Comparison of ENCODE assay signal across 24 mouse cellular contexts in genomic region chr2:126064814-126065213, GRCm38 (mm10). TPM values are rescaled to one million over a fixed set of nuclear protein-coding genes. Genes with fewer than 3 reads are reported as not detected.
A peak's percentile ranks its signal among the peaks of the same experiment; 100 is the strongest.
DNase-seq lines count a peak whose midpoint lies in the region; ATAC-seq lines count a peak whose summit lies in the region.
"Had no signal": no experiment of that assay in that cellular context is flagged by ENCODE, and none has a peak within 500 bp of the region (broad histone marks: within the 10 kb centered on the region; RNA-seq: fewer than 3 reads in every experiment).

No protein-coding gene starts in this region.

- intact Hi-C loops in heart, postnatal 10 days (cut with DNase I): no loop called here

- H3K36me3 ChIP-seq in heart, embryonic 11.5 days (ENCODE audit: control insufficient read depth, insufficient read depth, low read length): no peaks in the 10 kb centered on the region
- no peaks in the 10 kb centered on the region for H3K36me3 ChIP-seq in embryonic facial prominence, embryonic 15.5 days
- H3K36me3 ChIP-seq in midbrain, embryonic 11.5 days (ENCODE audit: control insufficient read depth, insufficient read depth, low read length): no peaks in the 10 kb centered on the region
- H3K36me3 ChIP-seq: forebrain, embryonic 15.5 days; neural tube, embryonic 15.5 days had no signal

- peak overlapping the region; percentile 75 for H3K27ac ChIP-seq in heart, embryonic 11.5 days (ENCODE audit: low read depth, low read length)
- no peak overlapping the region for H3K27ac ChIP-seq in embryonic facial prominence, embryonic 15.5 days (replicated peaks)
- no peak overlapping the region for H3K27ac ChIP-seq in midbrain, embryonic 11.5 days (ENCODE audit: low read depth, low read length)
- H3K27ac ChIP-seq: forebrain, embryonic 15.5 days; hindbrain, embryonic 14.5 days; layer of hippocampus, adult 2 months; neural tube, embryonic 15.5 days had no signal

- ATAC-seq in heart, embryonic 11.5 days (replicated peaks; ENCODE audit: insufficient number of reproducible peaks, low FRiP score, low TSS enrichment): no peak
- ATAC-seq in embryonic facial prominence, embryonic 15.5 days (ENCODE audit: insufficient number of reproducible peaks, low FRiP score, low TSS enrichment, low read depth): peak; percentile 29; the same call in 1 of the 2 replicates
- no peak for ATAC-seq in midbrain, embryonic 11.5 days (ENCODE audit: low FRiP score)
- ATAC-seq: activated CD4-positive, CD25-positive, alpha-beta regulatory T cell, adult 4 months; forebrain, embryonic 15.5 days; intestine, postnatal 0 days had no signal

- H3K9ac ChIP-seq in heart, embryonic 11.5 days (ENCODE audit: low read depth, low read length): no peak overlapping the region
- no peak overlapping the region for H3K9ac ChIP-seq in embryonic facial prominence, embryonic 15.5 days
- H3K9ac ChIP-seq in midbrain, embryonic 11.5 days (ENCODE audit: low read length): no peak overlapping the region
- H3K9ac ChIP-seq: forebrain, embryonic 15.5 days; hindbrain, embryonic 14.5 days; neural tube, embryonic 15.5 days had no signal

- no peaks in the 10 kb centered on the region for H3K9me3 ChIP-seq in heart, embryonic 11.5 days (replicated peaks; ENCODE audit: control insufficient read depth, low read length)
- no peaks in the 10 kb centered on the region for H3K9me3 ChIP-seq in embryonic facial prominence, embryonic 15.5 days (replicated peaks)
- H3K9me3 ChIP-seq in midbrain, embryonic 11.5 days (ENCODE audit: control insufficient read depth, low read length): no peaks in the 10 kb centered on the region
- H3K9me3 ChIP-seq: forebrain, embryonic 15.5 days; neural tube, embryonic 15.5 days had no signal

- peak; percentile 18 for DNase-seq in embryo, embryonic 10 days (ENCODE audit: low spot score)
- no peak for DNase-seq in embryo, embryonic 9.5 days (ENCODE audit: extremely low spot score)
- DNase-seq in heart, adult 8-10 months (ENCODE audit: low spot score): no peak
- DNase-seq in heart, postnatal 10 days: peak; percentile 34 to 35
- no peak for DNase-seq in frontal cortex, postnatal 10 days (ENCODE audit: low spot score in 2 of 2)
- no peak for DNase-seq in midbrain, embryonic 11.5 days (ENCODE audit: low spot score, missing footprints)
- DNase-seq: adrenal gland, postnatal 25 days; cerebellum, adult 11-12 months; cerebellum, postnatal 14 days; kidney, postnatal 10 days; layer of hippocampus, postnatal 36 days; lung, adult 18-20 months; lung, postnatal 14 days; midbrain, embryonic 14.5 days; thymus, adult 2 months had no signal

- no peaks in the 10 kb centered on the region for H3K27me3 ChIP-seq in heart, embryonic 11.5 days (ENCODE audit: control insufficient read depth, insufficient read depth, low read length)
- H3K27me3 ChIP-seq in embryonic facial prominence, embryonic 15.5 days: no peaks in the 10 kb centered on the region
- no peaks in the 10 kb centered on the region for H3K27me3 ChIP-seq in midbrain, embryonic 11.5 days (ENCODE audit: control insufficient read depth, insufficient read depth, low read length)
- H3K27me3 ChIP-seq: forebrain, embryonic 15.5 days; neural tube, embryonic 15.5 days had no signal

- no peak overlapping the region for H3K4me3 ChIP-seq in heart, embryonic 11.5 days (ENCODE audit: low read depth, low read length)
- no peak overlapping the region for H3K4me3 ChIP-seq in embryonic facial prominence, embryonic 15.5 days (replicated peaks)
- H3K4me3 ChIP-seq in midbrain, embryonic 11.5 days (ENCODE audit: low read depth, low read length): no peak overlapping the region
- H3K4me3 ChIP-seq: forebrain, embryonic 15.5 days; layer of hippocampus, adult 2 months; neural tube, embryonic 15.5 days had no signal

- H3K4me1 ChIP-seq in heart, embryonic 11.5 days (ENCODE audit: control insufficient read depth, insufficient read depth, low read length): peaks cover 12% of the 10 kb centered on the region
- H3K4me1 ChIP-seq in embryonic facial prominence, embryonic 15.5 days: no peaks in the 10 kb centered on the region
- no peaks in the 10 kb centered on the region for H3K4me1 ChIP-seq in midbrain, embryonic 11.5 days (ENCODE audit: control insufficient read depth, insufficient read depth, low read length)
- H3K4me1 ChIP-seq: neural tube, embryonic 15.5 days had no signal

- H3K4me2 ChIP-seq in heart, embryonic 11.5 days: no peak overlapping the region; the same call in 1 of the 2 replicates
- H3K4me2 ChIP-seq in embryonic facial prominence, embryonic 15.5 days (replicated peaks): no peak overlapping the region
- no peak overlapping the region for H3K4me2 ChIP-seq in midbrain, embryonic 11.5 days
- H3K4me2 ChIP-seq: forebrain, embryonic 15.5 days; hindbrain, embryonic 14.5 days; liver, embryonic 11.5 days; neural tube, embryonic 15.5 days had no signal

- 20% methylated on average over 2 of the region's 2 CpGs for WGBS in heart, embryonic 11.5 days (ENCODE audit: insufficient replicate concordance)
- WGBS in embryonic facial prominence, embryonic 15.5 days: 23% methylated on average over 2 of the region's 2 CpGs
- WGBS in midbrain, embryonic 11.5 days: 51% methylated on average over 2 of the region's 2 CpGs

RNA-seq across cellular contexts. Expression of gene Fgf7, which starts 30.4 kb away (rescaled TPM):
- polyA plus RNA-seq in heart, embryonic 11.5 days (2014; fragmentation: Nextera tagmentation; extraction: Ambion mirVana): 0.31 and 1.1 TPM in 2 replicates
- total RNA-seq in heart, adult 8-10 months (2022): 1 to 10 TPM; 1.6 to 4.1 (median 2.5) TPM
- 14.8 and 15.8 TPM in 2 replicates for polyA plus RNA-seq in embryonic facial prominence, embryonic 15.5 days (2015; fragmentation: Nextera tagmentation; extraction: Ambion mirVana)
- under 1 TPM; 0.64 to 0.81 TPM for total RNA-seq in heart, postnatal 10 days (2021)
- 0.37 and 0.57 TPM in 2 replicates for polyA plus RNA-seq in midbrain, embryonic 11.5 days (2014; fragmentation: Nextera tagmentation; extraction: Ambion mirVana)

Comparison
In these comparisons a context has a peak if more than half of its experiments do, and no peak if none do; other contexts are left out.
1. DNase-seq: peak in embryo, embryonic 10 days (single experiment) and heart, postnatal 10 days (2 of 2); none in embryo, embryonic 9.5 days (single experiment), heart, adult 8-10 months (single experiment), frontal cortex, postnatal 10 days (0 of 2) and midbrain, embryonic 11.5 days (single experiment).